In genomic region chr8:85037681-85038531, GRCm38 (mm10) we compare ENCODE assay signal across 7 mouse cellular contexts. TPM values are rescaled to one million over a fixed set of nuclear protein-coding genes. Genes with fewer than 3 reads are reported as not detected.
DNase-seq lines count a peak whose midpoint lies in the region; ATAC-seq and TF ChIP-seq lines count a peak whose summit lies in the region.

No protein-coding gene starts in this region.

- no peak for TF ChIP-seq CTCF in forebrain, postnatal 0 days (IDR thresholded peaks at IDR 0.05; ENCODE audit: low read depth)

- 0 out of 2 replicates have a peak, but pooled peaks cover 18% of the 10 kb centered on the region for H3K4me1 ChIP-seq in forebrain, postnatal 0 days (ENCODE audit: insufficient read depth)
- peaks cover 28% of the 10 kb centered on the region for H3K4me1 ChIP-seq in hindbrain, embryonic 16.5 days (ENCODE audit: control insufficient read depth, insufficient read depth, low read depth, low read length)

- H3K4me2 ChIP-seq in forebrain, postnatal 0 days (ENCODE audit: low read depth) = peak overlapping the region; percentile 97
- peak overlapping the region; percentile 94 for H3K4me2 ChIP-seq in hindbrain, embryonic 16.5 days (ENCODE audit: low read length)

- H3K4me3 ChIP-seq in forebrain, postnatal 0 days (ENCODE audit: low read depth, low read length) = peak overlapping the region; percentile 64
- H3K4me3 ChIP-seq in hindbrain, embryonic 16.5 days (ENCODE audit: low read length) = peak overlapping the region; percentile 86

- peaks cover 23% of the 10 kb centered on the region for H3K36me3 ChIP-seq in forebrain, postnatal 0 days (ENCODE audit: insufficient read depth)
- H3K36me3 ChIP-seq in hindbrain, embryonic 16.5 days (ENCODE audit: control insufficient read depth, insufficient read depth, low read length) = peaks cover 16% of the 10 kb centered on the region; the same call in 1 of the 2 replicates

- H3K9me3 ChIP-seq in forebrain, postnatal 0 days (ENCODE audit: low read length) = no peaks in the 10 kb centered on the region
- H3K9me3 ChIP-seq in hindbrain, embryonic 16.5 days (ENCODE audit: control insufficient read depth, low read length) = no peaks in the 10 kb centered on the region

- intact Hi-C loops in left cerebral cortex, postnatal 36 days (cut with DNase I) = loop anchor here (5.0 kb wide), 1 partner anchor 34 kb away; the partner anchor contains the start of gene Dhps

- peak; percentile 48 for DNase-seq in Muller cell, postnatal 12 days (ENCODE audit: inconsistent ontology term)
- DNase-seq in c-Kit-positive CD71-positive TER-119-positive erythroid progenitor cells, embryonic 14.5 days (ENCODE audit: low spot score) = peak; percentile 64
- DNase-seq in forebrain, postnatal 0 days = peak; percentile 52
- DNase-seq in left cerebral cortex, postnatal 36 days (ENCODE audit: low spot score in 2 of 2) = peak; percentile 54 to 80
- peak; percentile 42 for DNase-seq in right cerebral cortex, postnatal 4 days

- WGBS in forebrain, postnatal 0 days = 2% methylated on average over 57 of the region's 57 CpGs
- WGBS in hindbrain, embryonic 16.5 days = under 1% methylated on average over 46 of the region's 57 CpGs

- peak; percentile 18 for ATAC-seq in forebrain, postnatal 0 days
- ATAC-seq in hindbrain, embryonic 16.5 days = 0 out of 2 replicates have a peak, but pooled peaks have one; percentile 2
- ATAC-seq in megakaryocyte progenitor cell, adult 5-6 weeks (replicated peaks; ENCODE audit: poor library complexity) = peak; percentile 21; the same call in 1 of the 2 replicates

- no peaks in the 10 kb centered on the region for H3K27me3 ChIP-seq in forebrain, postnatal 0 days (ENCODE audit: insufficient read depth, low read length)
- H3K27me3 ChIP-seq in hindbrain, embryonic 16.5 days (replicated peaks; ENCODE audit: control insufficient read depth, insufficient read depth, low read length) = no peaks in the 10 kb centered on the region

- peak overlapping the region; percentile 68 for H3K9ac ChIP-seq in forebrain, postnatal 0 days
- H3K9ac ChIP-seq in hindbrain, embryonic 16.5 days (ENCODE audit: low read depth, low read length) = peak overlapping the region; percentile 91

- peak overlapping the region; percentile 96 for H3K27ac ChIP-seq in forebrain, postnatal 0 days (ENCODE audit: low read depth, low read length)
- H3K27ac ChIP-seq in hindbrain, embryonic 16.5 days (ENCODE audit: low read depth, low read length) = peak overlapping the region; percentile 99

RNA-seq across cellular contexts. Expression of gene Tnpo2, which starts 1.2 kb away (rescaled TPM):
- total RNA-seq in forebrain, postnatal 0 days (2014; rRNA removed) = 129 and 155 TPM in 2 replicates
- 40.4 and 52.3 TPM in 2 replicates for polyA plus RNA-seq in forebrain, postnatal 0 days (2015; fragmentation: Nextera tagmentation; extraction: Ambion mirVana)
- 61.2 and 62.7 TPM in 2 replicates for polyA plus RNA-seq in hindbrain, embryonic 16.5 days (2015; fragmentation: Nextera tagmentation; extraction: Ambion mirVana)
- total RNA-seq in left cerebral cortex, postnatal 36 days (2021) = 100 to 1,000 TPM; 160 to 169 TPM
- 16.2 and 16.7 TPM in 2 replicates for total RNA-seq in megakaryocyte progenitor cell, adult 5-6 weeks (2015)
- 20.4 and 22.0 TPM in 2 replicates for total RNA-seq in megakaryocyte progenitor cell, adult 5-6 weeks (2017)

RNA-seq across cellular contexts. Expression of gene Trir, which starts 11.3 kb away (rescaled TPM):
- total RNA-seq in forebrain, postnatal 0 days (2014; rRNA removed) = 338 and 447 TPM in 2 replicates
- 161 and 178 TPM in 2 replicates for polyA plus RNA-seq in forebrain, postnatal 0 days (2015; fragmentation: Nextera tagmentation; extraction: Ambion mirVana)
- 100 and 110 TPM in 2 replicates for polyA plus RNA-seq in hindbrain, embryonic 16.5 days (2015; fragmentation: Nextera tagmentation; extraction: Ambion mirVana)
- total RNA-seq in left cerebral cortex, postnatal 36 days (2021) = 100 to 1,000 TPM; 124 to 132 TPM
- total RNA-seq in megakaryocyte progenitor cell, adult 5-6 weeks (2015) = 132 and 138 TPM in 2 replicates
- total RNA-seq in megakaryocyte progenitor cell, adult 5-6 weeks (2017) = 212 and 224 TPM in 2 replicates

RNA-seq across cellular contexts. Expression of gene Asna1, which starts 12.8 kb away (rescaled TPM):
- 136 and 160 TPM in 2 replicates for total RNA-seq in forebrain, postnatal 0 days (2014; rRNA removed)
- 153 and 180 TPM in 2 replicates for polyA plus RNA-seq in forebrain, postnatal 0 days (2015; fragmentation: Nextera tagmentation; extraction: Ambion mirVana)
- 159 and 170 TPM in 2 replicates for polyA plus RNA-seq in hindbrain, embryonic 16.5 days (2015; fragmentation: Nextera tagmentation; extraction: Ambion mirVana)
- total RNA-seq in left cerebral cortex, postnatal 36 days (2021) = 100 to 1,000 TPM; 119 to 143 TPM
- total RNA-seq in megakaryocyte progenitor cell, adult 5-6 weeks (2015) = 68.4 and 69.0 TPM in 2 replicates
- total RNA-seq in megakaryocyte progenitor cell, adult 5-6 weeks (2017) = 78.2 and 83.7 TPM in 2 replicates

RNA-seq across cellular contexts. Expression of gene Fbxw9, which starts 21.9 kb away (rescaled TPM):
- total RNA-seq in forebrain, postnatal 0 days (2014; rRNA removed) = 106 and 115 TPM in 2 replicates
- polyA plus RNA-seq in forebrain, postnatal 0 days (2015; fragmentation: Nextera tagmentation; extraction: Ambion mirVana) = 79.8 and 87.4 TPM in 2 replicates
- 75.8 and 83.2 TPM in 2 replicates for polyA plus RNA-seq in hindbrain, embryonic 16.5 days (2015; fragmentation: Nextera tagmentation; extraction: Ambion mirVana)
- total RNA-seq in left cerebral cortex, postnatal 36 days (2021) = 10 to 100 TPM; 21.7 to 22.8 TPM
- 4.4 and 4.9 TPM in 2 replicates for total RNA-seq in megakaryocyte progenitor cell, adult 5-6 weeks (2015)
- 3.2 and 3.5 TPM in 2 replicates for total RNA-seq in megakaryocyte progenitor cell, adult 5-6 weeks (2017)

RNA-seq across cellular contexts. Expression of gene Best2, which starts 23.6 kb away (rescaled TPM):
- total RNA-seq in forebrain, postnatal 0 days (2014; rRNA removed) = not detected in 2 replicates
- 0.11 and 0.15 TPM in 2 replicates for polyA plus RNA-seq in forebrain, postnatal 0 days (2015; fragmentation: Nextera tagmentation; extraction: Ambion mirVana)
- polyA plus RNA-seq in hindbrain, embryonic 16.5 days (2015; fragmentation: Nextera tagmentation; extraction: Ambion mirVana) = 0.10 and 0.21 TPM in 2 replicates
- not detected for total RNA-seq in left cerebral cortex, postnatal 36 days (2021)
- not detected in 2 replicates for total RNA-seq in megakaryocyte progenitor cell, adult 5-6 weeks (2015)
- not detected in 2 replicates for total RNA-seq in megakaryocyte progenitor cell, adult 5-6 weeks (2017)

Comparison
In these comparisons a context has a peak if more than half of its experiments do, and no peak if none do; other contexts are left out.
1. Peak in every context shown above with its lines: DNase-seq, ATAC-seq, H3K4me3 ChIP-seq and H3K27ac ChIP-seq.